Mouse (Mus musculus): Measurements from ENCODE around the gene Gpr135. TPM values are rescaled to one million over a fixed set of nuclear protein-coding genes. Genes with fewer than 3 reads are reported as not detected.

Gpr135 gene
- 4.7 and 6.4 TPM in 2 replicates for polyA plus RNA-seq (2012; rRNA removed; ENCODE audit: low replicate concordance)

GRCm38 (mm10) chr12:72070327-72071269 is at the start of gene Gpr135:
Gene Gpr135, minus strand, starts transcription at chr12:72071125.

GRCm38 (mm10) chr12:72085329-72086165 is 14.6 kb upstream of the Gpr135 start, which contains the start of the genes L3hypdh and Jkamp:
Gene L3hypdh, minus strand, starts transcription at chr12:72085439.
Gene Jkamp, plus strand, starts transcription at chr12:72085589.

Other genes starting within 250 kb of the Gpr135 start
- gene Daam1, start 240.0 kb downstream of the Gpr135 start, polyA plus RNA-seq (2012; rRNA removed; ENCODE audit: low replicate concordance), result 6.8 and 7.5 TPM in 2 replicates
- gene L3hypdh, start 14.3 kb upstream of the Gpr135 start, polyA plus RNA-seq (2012; rRNA removed; ENCODE audit: low replicate concordance), result 35.8 and 38.9 TPM in 2 replicates
- gene Jkamp, start 14.5 kb upstream of the Gpr135 start, polyA plus RNA-seq (2012; rRNA removed; ENCODE audit: low replicate concordance), result 104 and 116 TPM in 2 replicates
- not detected in 2 replicates for gene Ccdc175, start 113.9 kb upstream of the Gpr135 start, polyA plus RNA-seq (2012; rRNA removed; ENCODE audit: low replicate concordance)